Mouse (Mus musculus) 3T3-L1 (cell line): ENCODE measurements at regions not wholly inside any gene's neighbourhood (a gene's known extent, or its start where the extent isn't known, plus 50 kb on each side); places are given as distances from the start of the nearest gene placed in this dataset.

Source experiments
- DNase-seq: peaks from one replicate; pipeline ENCODE4 v3.0.0-alpha.2; 2015; ENCODE audit warnings: low read depth, low spot score

- DNase-seq = no peak
Observed at GRCm38 (mm10) chr10:17352202-17352994, 370.6 kb upstream of the Cited2 start.

DNA sequence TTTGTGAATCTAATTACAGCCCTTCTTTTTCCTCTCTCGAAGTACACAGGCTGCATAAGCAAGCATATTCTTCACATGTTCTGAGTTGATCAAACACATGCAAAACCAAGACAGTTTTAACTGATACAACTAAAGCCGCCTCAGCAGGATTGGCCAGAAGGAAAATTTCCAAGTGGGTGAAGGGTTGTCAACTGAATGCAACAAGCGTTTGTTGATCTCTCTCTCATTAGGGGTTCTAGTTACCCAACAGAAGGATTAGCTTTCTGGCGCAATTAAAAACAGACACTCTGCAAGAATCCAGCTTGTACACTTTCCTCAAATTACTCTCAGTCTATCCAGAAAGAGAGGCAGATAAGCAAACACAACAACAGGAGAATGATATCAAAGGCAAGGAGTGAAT lies 367.5 kb upstream of the Cited2 start:
- DNase-seq = no peak

- DNase-seq = peak; percentile 55
Observed at GRCm38 (mm10) chr10:17356041-17356440, 367.0 kb upstream of the Cited2 start.

DNA sequence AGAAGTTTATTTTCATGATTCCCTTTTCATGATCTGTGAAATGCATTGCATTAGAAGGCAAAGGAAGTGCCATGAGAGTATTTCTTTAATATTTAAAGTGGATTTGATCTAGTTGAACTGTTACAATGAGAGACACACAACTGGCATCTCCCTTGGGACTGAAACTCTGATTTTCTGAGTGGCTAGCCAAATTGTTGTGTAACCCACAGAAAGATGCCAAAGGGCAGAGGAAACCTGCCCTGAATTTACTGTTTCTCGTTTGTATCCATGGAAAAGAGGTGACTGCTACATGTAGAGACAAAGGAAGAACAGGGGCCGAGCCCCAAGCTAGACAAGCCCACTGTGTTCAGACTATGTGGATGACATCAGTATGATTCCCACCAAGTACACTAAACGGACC lies 360.4 kb upstream of the Cited2 start:
- DNase-seq = peak; percentile 39

GRCm38 (mm10) chr10:17366042-17366740 lies 356.8 kb upstream of the Cited2 start:
- peak; percentile 13 for DNase-seq

DNA sequence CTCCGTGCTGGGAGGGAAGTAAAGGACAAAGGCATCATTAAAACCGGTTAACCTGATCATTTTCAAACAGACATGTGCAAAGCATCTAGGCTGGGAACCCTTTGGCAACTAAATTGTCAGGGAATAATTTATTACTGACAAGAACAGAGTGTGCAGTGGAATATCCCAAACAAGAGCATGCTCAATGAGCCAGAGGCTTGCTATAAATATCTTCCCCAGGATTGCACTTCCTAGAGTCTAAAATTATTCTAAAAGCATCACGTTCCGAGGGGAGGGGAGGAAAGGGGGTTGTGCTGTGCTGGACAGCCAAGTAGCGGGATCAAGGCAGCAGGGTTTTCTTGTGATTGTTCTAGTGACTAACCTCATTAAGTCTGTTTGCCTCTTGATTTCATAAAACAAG lies 356.0 kb upstream of the Cited2 start:
- DNase-seq = peak; percentile 42

GRCm38 (mm10) chr10:17367430-17367829 lies 355.6 kb upstream of the Cited2 start:
- DNase-seq = peak; percentile 20

DNA sequence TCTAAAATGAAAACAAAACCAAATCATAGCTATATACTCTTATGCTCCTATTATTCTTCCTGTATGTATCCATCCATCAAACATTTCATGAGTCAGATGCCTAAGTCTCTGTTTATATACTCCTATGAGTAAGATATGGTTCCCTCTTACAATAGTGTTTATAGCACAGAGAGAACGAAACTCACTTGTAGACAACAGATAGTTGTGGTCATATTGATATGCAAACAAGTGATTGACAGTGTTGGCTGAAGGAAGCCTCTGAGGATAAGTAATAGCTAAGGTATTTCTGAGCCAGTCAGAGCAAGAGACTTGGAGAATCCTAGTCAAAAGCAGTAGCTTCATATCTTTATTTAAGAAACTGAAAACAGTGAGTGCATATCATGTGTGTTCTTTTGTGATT lies 354.4 kb upstream of the Cited2 start:
- peak; percentile 50 for DNase-seq

GRCm38 (mm10) chr10:17372905-17373304 lies 350.1 kb upstream of the Cited2 start:
- DNase-seq = no peak

- DNase-seq = no peak
Observed at GRCm38 (mm10) chr10:17374047-17374446, 349.0 kb upstream of the Cited2 start.

- peak; percentile 36 for DNase-seq
Observed at GRCm38 (mm10) chr10:17382990-17383389, 340.0 kb upstream of the Cited2 start.

DNA sequence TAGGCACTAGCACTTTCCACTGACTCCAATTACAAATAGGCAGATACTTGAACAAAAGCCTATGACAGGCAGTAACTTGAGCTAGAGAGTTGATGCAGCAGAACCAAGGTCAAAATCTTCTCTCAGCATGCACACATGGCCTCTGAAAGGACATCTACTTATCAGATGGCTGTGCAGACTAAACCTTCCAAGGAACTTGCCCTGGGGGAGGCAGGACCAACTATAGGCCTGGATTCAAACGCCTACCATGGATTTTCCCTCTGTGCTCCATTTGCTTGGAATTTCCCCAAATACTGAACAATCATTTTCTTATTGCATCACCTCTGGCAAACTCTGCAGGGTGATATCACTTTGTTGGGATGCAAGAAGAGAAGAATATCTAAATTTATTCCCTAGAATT lies 337.8 kb upstream of the Cited2 start:
- peak; percentile 95 for DNase-seq

DNA sequence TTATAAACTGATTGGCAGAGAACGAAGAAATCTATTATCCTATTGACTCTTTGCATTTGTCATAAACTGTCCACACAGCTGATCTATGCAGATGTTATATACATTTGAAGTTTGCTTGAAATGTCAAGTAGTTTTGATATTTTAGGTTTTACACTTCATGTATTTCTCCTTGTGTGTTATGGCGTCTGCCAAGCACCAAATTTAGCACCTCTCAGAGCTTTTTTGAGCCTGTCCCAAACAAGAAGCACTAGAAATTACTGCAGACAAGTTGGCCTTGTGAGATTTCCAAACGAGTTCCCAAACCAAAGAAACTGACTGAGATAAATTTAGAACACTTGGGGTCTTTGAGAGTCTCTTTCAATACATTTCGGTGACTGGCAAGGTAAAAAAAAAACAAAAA lies 335.7 kb upstream of the Cited2 start:
- DNase-seq = no peak

DNA sequence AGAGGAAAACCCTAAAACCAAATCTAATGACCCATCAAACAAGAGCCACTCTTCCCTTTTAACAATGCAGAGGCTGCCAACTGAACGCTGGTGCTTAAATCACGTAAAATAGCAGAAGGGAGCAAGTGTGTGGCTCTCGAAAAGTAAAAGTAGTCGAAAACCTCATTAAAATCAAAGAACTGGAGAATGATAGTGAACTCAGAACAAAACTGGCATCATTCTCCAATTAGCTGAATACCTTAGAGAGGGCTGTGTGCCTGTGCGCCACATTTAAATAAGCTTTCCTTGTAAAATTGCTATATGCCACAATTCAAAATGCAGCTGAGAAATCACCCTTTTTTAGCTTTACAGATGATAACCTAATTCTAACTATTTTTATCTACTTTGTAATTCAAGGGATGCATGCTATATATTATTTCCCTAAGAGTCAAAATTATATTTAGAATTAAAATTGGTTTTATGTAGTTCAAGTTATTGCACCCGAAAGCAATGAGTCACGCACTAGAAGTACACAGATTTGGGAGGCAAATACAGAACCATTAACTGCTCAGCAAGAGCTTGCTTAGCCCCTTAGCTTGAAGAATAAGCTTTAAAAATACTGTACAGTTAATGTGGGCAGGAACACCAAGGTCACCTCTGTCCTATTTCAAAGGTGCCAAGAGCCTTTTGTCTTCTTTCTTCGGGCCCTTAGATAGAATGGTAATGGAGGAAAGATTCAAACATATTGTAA lies 327.4 kb upstream of the Cited2 start:
- no peak for DNase-seq

- no peak for DNase-seq
Observed at GRCm38 (mm10) chr10:17403899-17404298, 319.1 kb upstream of the Cited2 start.

DNA sequence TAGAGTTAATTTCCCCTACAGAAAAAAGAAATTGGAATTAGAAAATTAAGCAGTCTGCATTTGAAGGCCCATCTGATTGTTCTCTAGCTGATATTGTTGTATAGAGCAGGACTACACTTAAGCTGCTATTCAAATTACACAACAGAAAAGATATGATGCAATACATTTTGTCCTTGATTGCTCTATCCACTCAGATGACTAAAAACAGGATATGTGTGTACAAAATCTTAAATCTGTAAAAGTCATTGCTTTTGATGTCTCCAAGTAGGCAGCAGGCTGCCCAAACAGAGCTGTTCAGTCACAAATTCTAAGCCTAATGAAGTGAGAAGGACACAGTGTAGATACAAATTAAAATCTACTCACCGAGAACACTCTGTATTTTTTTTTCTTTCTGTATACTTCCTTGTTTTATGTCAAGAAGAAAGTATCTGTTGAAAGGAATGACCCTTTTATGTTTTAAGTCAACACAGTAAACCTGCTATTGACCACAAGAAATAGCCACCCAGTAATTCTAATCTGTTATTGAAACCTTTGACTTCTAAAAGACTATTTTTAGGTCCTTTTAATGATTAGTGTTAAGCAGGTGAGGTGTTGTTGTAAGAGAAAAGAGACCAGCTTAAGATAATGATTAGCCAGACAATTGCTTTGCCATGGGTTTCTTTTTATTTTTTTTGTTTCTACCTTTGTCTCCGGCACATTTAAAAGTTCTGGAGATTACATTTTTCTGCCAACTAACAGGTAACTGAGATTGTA lies 315.0 kb upstream of the Cited2 start:
- DNase-seq = no peak

- no peak for DNase-seq
Observed at GRCm38 (mm10) chr10:17408781-17409180, 314.2 kb upstream of the Cited2 start.

DNA sequence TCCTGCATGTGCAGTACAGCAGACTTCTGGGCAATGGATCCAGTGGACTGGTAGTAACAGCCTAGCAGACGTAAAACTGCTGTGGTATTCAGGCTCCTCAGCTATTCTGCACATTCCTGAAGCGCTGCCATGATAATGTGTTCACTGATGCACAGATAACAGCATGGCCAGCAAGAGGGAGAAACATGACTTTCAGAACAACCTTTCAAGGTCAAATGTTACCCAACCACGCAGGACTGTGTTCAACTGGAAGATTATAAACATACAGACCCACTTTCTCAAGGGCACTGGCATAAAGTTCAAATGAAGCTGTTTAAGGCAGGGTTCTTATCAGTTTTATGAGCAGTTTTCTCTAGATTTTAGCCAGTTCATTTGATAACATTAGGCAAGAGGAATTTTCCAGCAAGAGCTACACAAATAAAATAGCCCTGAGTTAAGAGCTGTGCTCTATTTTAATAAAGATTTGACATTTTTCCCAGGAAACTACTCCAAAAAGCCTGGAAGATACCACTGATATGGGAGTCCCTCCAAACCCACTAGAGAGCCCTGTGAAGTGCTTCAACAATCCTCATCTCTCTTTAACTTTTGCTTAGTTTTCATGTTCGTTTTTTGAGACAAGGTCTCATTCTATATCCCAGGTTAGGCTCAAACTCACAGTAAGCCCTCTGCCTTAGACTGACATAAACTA lies 311.6 kb upstream of the Cited2 start:
- peak; percentile 38 for DNase-seq

DNA sequence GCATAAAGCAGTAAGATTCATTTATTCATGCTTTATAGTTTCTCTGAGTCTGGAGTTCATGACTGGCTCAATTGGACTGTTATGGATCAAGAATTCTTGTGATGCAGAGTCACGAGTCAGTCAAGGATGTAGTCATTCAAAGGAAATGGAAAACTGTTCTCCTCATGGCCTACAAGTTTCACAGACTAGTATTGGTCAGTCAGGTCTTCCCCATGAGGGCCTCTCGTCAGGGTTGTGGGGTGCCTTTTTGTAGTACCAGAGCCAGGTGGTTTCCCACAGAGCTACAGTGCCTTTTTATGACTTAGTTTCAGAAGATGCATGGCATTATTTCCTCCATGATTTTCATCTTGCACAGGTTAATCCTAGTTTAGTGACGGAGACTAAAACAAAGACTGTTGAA lies 307.9 kb upstream of the Cited2 start:
- no peak for DNase-seq

- DNase-seq = no peak
Observed at GRCm38 (mm10) chr10:17416121-17416520, 306.9 kb upstream of the Cited2 start.

DNA sequence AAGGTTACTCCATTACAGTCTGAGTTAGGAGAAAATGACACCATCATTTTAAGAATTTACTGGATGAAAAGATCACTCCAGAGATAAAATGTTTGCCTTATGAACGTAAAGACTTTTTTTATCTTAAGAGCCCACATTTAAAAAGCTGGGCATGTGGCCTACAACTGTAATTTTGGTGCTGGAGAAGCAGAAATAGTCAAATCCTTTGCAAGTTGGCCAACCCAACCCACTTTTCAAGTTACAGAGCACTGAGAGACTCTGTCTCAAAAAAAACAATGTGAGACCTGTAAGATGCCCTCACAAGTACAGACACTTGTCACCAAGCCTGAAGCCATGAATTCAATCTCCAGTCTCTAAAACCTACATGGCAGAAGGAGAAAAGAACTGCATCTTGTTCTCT lies 305.6 kb upstream of the Cited2 start:
- DNase-seq = no peak
